Mouse (Mus musculus) MEL (cell line): ENCODE measurements around the gene Hoxb1. TPM values are rescaled to one million over a fixed set of nuclear protein-coding genes. Genes with fewer than 3 reads are reported as not detected.

Experiments used
- DNase-seq: peaks from one replicate; pipeline ENCODE4 v3.0.0; 2011; ENCODE audit warnings: low read depth, low spot score
- H3K27ac ChIP-seq: 2 replicates; pipeline ENCODE4 v1.5.1; 2012; ENCODE audit warnings: low read depth, mild to moderate bottlenecking, control low read depth, low read length, moderate library complexity; ENCODE audit not compliant: control insufficient read depth
- H3K27me3 ChIP-seq, 2 experiments: fragments of 150-350 bp in 1 of 2; sonication (generic) in 1 of 2; 2 replicates each; pipeline ENCODE4 v1.6.1; 2012; ENCODE audit warnings: low read length in 2 of 2, mild to moderate bottlenecking in 2 of 2, improper control_type of control experiment in 1 of 2, moderate library complexity in 1 of 2; ENCODE audit not compliant: insufficient read depth in 2 of 2, control insufficient read depth in 1 of 2
- H3K36me3 ChIP-seq, 2 experiments: 2 replicates each; pipeline ENCODE4 v1.6.1; 2012 to 2014; ENCODE audit warnings: low read length in 2 of 2, improper control_type of control experiment in 1 of 2, inconsistent platforms in 1 of 2, mild to moderate bottlenecking in 1 of 2; ENCODE audit not compliant: insufficient read depth in 2 of 2, control insufficient read depth in 1 of 2
- H3K4me1 ChIP-seq, 2 experiments: fragments of 150-350 bp in 1 of 2; sonication (generic) in 1 of 2; 2 replicates each; pipeline ENCODE4 v1.6.1; 2012; ENCODE audit warnings: low read length in 2 of 2, improper control_type of control experiment in 1 of 2, mild to moderate bottlenecking in 1 of 2; ENCODE audit not compliant: insufficient read depth in 2 of 2, control insufficient read depth in 1 of 2
- H3K4me3 ChIP-seq, 2 experiments: fragments of 150-350 bp in 1 of 2; sonication (generic) in 1 of 2; 2 replicates each; pipeline ENCODE4 v1.5.1; 2012; ENCODE audit warnings: low read depth in 2 of 2, low read length in 2 of 2, mild to moderate bottlenecking in 2 of 2, moderate library complexity in 2 of 2, control low read depth in 1 of 2, improper control_type of control experiment in 1 of 2; ENCODE audit not compliant: control insufficient read depth in 1 of 2, insufficient read depth in 1 of 2
- H3K79me2 ChIP-seq: 2 replicates; pipeline ENCODE4 v1.6.1; 2012; ENCODE audit warnings: mild to moderate bottlenecking, low read length, moderate library complexity; ENCODE audit not compliant: control insufficient read depth, poor library complexity, insufficient read depth
- H3K9ac ChIP-seq: 2 replicates; pipeline ENCODE4 v1.6.1; 2012; ENCODE audit warnings: low read depth, mild to moderate bottlenecking, control low read depth, low read length, moderate library complexity; ENCODE audit not compliant: control insufficient read depth, poor library complexity, severe bottlenecking
- H3K9me3 ChIP-seq: fragments of 150-350 bp; sonication (generic); replicated peaks from 2 replicates; pipeline ENCODE4 v1.6.1; 2012; ENCODE audit warnings: mild to moderate bottlenecking, low read length, improper control_type of control experiment, moderate library complexity; ENCODE audit not compliant: insufficient read depth
- CHD2 ChIP-seq: IDR thresholded peaks from 2 replicates; pipeline ENCODE4 v1.6.1; 2011; ENCODE audit warnings: low read length, improper control_type of control experiment
- CTCF ChIP-seq, 3 experiments: IDR thresholded peaks in 2 of 3; conservative IDR thresholded peaks in 1 of 3; 2 replicates each; pipeline ENCODE4 v1.5.1; 2011 to 2012; ENCODE audit warnings: low read length in 3 of 3, low read depth in 2 of 3, mild to moderate bottlenecking in 2 of 3, improper control_type of control experiment in 1 of 3, inconsistent platforms in 1 of 3, mixed read lengths in 1 of 3, moderate library complexity in 1 of 3; ENCODE audit not compliant: control insufficient read depth in 1 of 3, insufficient read depth in 1 of 3, poor library complexity in 1 of 3, severe bottlenecking in 1 of 3
- ETS1 ChIP-seq: IDR thresholded peaks from 2 replicates; pipeline ENCODE4 v1.6.1; 2012; ENCODE audit warnings: low read depth, mild to moderate bottlenecking, inconsistent platforms, low read length, improper control_type of control experiment, moderate library complexity
- GATA1 ChIP-seq: IDR thresholded peaks from 2 replicates; pipeline ENCODE4 v1.6.1; 2011; ENCODE audit warnings: low read depth, low read length, improper control_type of control experiment
- HCFC1 ChIP-seq: IDR thresholded peaks from 2 replicates; pipeline ENCODE4 v1.6.1; 2012; ENCODE audit warnings: low read depth, mild to moderate bottlenecking, inconsistent platforms, low read length, improper control_type of control experiment, moderate library complexity
- KAT2A ChIP-seq: conservative IDR thresholded peaks from 2 replicates; pipeline ENCODE4 v1.6.1; 2012; ENCODE audit warnings: low read depth, low read length, improper control_type of control experiment, inconsistent platforms
- MEF2A ChIP-seq: IDR thresholded peaks from 2 replicates; pipeline ENCODE4 v1.6.1; 2014; ENCODE audit warnings: low read depth, mild to moderate bottlenecking, inconsistent platforms, low read length, improper control_type of control experiment; ENCODE audit not compliant: poor library complexity, insufficient replicate concordance, severe bottlenecking; ENCODE audit errors: extremely low read depth
- MYB ChIP-seq: IDR thresholded peaks from 2 replicates; pipeline ENCODE4 v1.6.1; 2011; ENCODE audit warnings: mild to moderate bottlenecking, low read depth, low read length, improper control_type of control experiment
- MYC ChIP-seq: IDR thresholded peaks from 2 replicates; pipeline ENCODE4 v1.6.1; 2011; ENCODE audit warnings: low read depth, mild to moderate bottlenecking, low read length, improper control_type of control experiment, moderate library complexity
- POLR2AphosphoS2 ChIP-seq: IDR thresholded peaks from 2 replicates; pipeline ENCODE4 v1.6.1; 2011; ENCODE audit warnings: low read length, improper control_type of control experiment
- POLR2AphosphoS5 ChIP-seq: IDR thresholded peaks from 2 replicates; pipeline ENCODE4 v1.6.1; 2012; ENCODE audit warnings: low read depth, borderline replicate concordance, mild to moderate bottlenecking, inconsistent platforms, low read length, moderate library complexity, mixed read lengths
- RCOR1 ChIP-seq: IDR thresholded peaks from 2 replicates; pipeline ENCODE4 v1.6.1; 2012; ENCODE audit warnings: low read depth, mild to moderate bottlenecking, inconsistent platforms, low read length, improper control_type of control experiment
- SMC3 ChIP-seq: IDR thresholded peaks from 2 replicates; pipeline ENCODE4 v1.6.1; 2011; ENCODE audit warnings: low read depth, low read length, improper control_type of control experiment
- TAL1 ChIP-seq: IDR thresholded peaks from 2 replicates; pipeline ENCODE4 v1.6.1; 2012; ENCODE audit warnings: mild to moderate bottlenecking, inconsistent platforms, low read length, moderate library complexity, mixed read lengths
- TBP ChIP-seq: IDR thresholded peaks from 2 replicates; pipeline ENCODE4 v1.8.0; 2011; ENCODE audit warnings: low read depth, low read length, improper control_type of control experiment
- TCF12 ChIP-seq: IDR thresholded peaks from 2 replicates; pipeline ENCODE4 v1.6.1; 2014; ENCODE audit warnings: low read depth, mild to moderate bottlenecking, inconsistent platforms, low read length, improper control_type of control experiment, moderate library complexity
- UBTF ChIP-seq: IDR thresholded peaks from 2 replicates; pipeline ENCODE4 v1.6.1; 2012; ENCODE audit warnings: low read depth, mild to moderate bottlenecking, inconsistent platforms, low read length, improper control_type of control experiment, moderate library complexity, borderline replicate concordance; ENCODE audit not compliant: insufficient read depth
- USF1 ChIP-seq: IDR thresholded peaks from 2 replicates; pipeline ENCODE4 v1.6.1; 2014; ENCODE audit warnings: low read depth, mild to moderate bottlenecking, inconsistent platforms, low read length, improper control_type of control experiment, moderate library complexity
- ZC3H11A ChIP-seq: IDR thresholded peaks from 2 replicates; pipeline ENCODE4 v1.6.1; 2012; ENCODE audit warnings: low read depth, mild to moderate bottlenecking, inconsistent platforms, low read length, improper control_type of control experiment
- ZKSCAN1 ChIP-seq: IDR thresholded peaks from 2 replicates; pipeline ENCODE4 v1.6.1; 2012; ENCODE audit warnings: low read depth, mild to moderate bottlenecking, inconsistent platforms, low read length, improper control_type of control experiment, moderate library complexity
- polyA plus RNA-seq, 2 experiments: library from polyadenylated mRNA; stranded (reverse) in 1 of 2; unstranded in 1 of 2; fragments of >175 nt in 1 of 2; fragments of >200 nt in 1 of 2; gene quantifications; 2 replicates each; pipeline versions ENCODE4 v1.2.1 to v1.2.4; 2012; ENCODE audit warnings: low replicate concordance in 2 of 2, low read depth in 1 of 2; ENCODE audit not compliant: insufficient read length in 2 of 2, insufficient read depth in 1 of 2, missing spikeins in 1 of 2
- total RNA-seq: library from RNA; depleted of rRNA; stranded (reverse); fragments of 300-350 nt; gene quantifications from 2 replicates; pipeline ENCODE4 v1.2.3, GENCODE M21; 2012

Gene Hoxb1
- total and polyA plus RNA-seq, 3 experiments: not detected

GRCm38 (mm10) chr11:96319910-96320309 is 45.6 kb upstream of the Hoxb1 start:
- Histone ChIP-seq H3K9me3 (no peaks in the 10 kb centered on the region), H3K79me2 (no peaks in the 10 kb centered on the region), H3K9ac (no peak overlapping the region), H3K27ac (no peak overlapping the region), H3K27me3 (peaks cover 3 to 5% of the 10 kb centered on the region in 2 experiments; a peak in 3 of 4 replicates), H3K4me3 (no peak overlapping the region), H3K4me1 (no peaks in the 10 kb centered on the region), H3K36me3 (no peaks in the 10 kb centered on the region)
- no peak for DNase-seq
- no peak for TF ChIP-seq ZC3H11A
- TF ChIP-seq POLR2AphosphoS2: no peak
- no peak for TF ChIP-seq CHD2
- no peak for TF ChIP-seq GATA1
- no peak for TF ChIP-seq HCFC1
- TF ChIP-seq SMC3: no peak
- no peak for TF ChIP-seq ETS1
- no peak for TF ChIP-seq POLR2AphosphoS5
- TF ChIP-seq MEF2A: no peak
- TF ChIP-seq RCOR1: no peak

GRCm38 (mm10) chr11:96320688-96321087 is 44.9 kb upstream of the Hoxb1 start:
- Histone ChIP-seq H3K27ac (no peak overlapping the region), H3K4me1 (no peaks in the 10 kb centered on the region), H3K9ac (no peak overlapping the region), H3K4me3 (no peak overlapping the region), H3K79me2 (no peaks in the 10 kb centered on the region), H3K36me3 (no peaks in the 10 kb centered on the region), H3K9me3 (no peaks in the 10 kb centered on the region), H3K27me3 (peaks cover 3 to 5% of the 10 kb centered on the region in 2 experiments; a peak in 3 of 4 replicates)
- DNase-seq: no peak
- TF ChIP-seq MYC (no peak), MEF2A (no peak), HCFC1 (no peak), TCF12 (no peak), ETS1 (no peak), GATA1 (no peak), TBP (no peak), TAL1 (no peak), CTCF (IDR thresholded peaks at IDR 0.05 in 2 of 3, conservative IDR thresholded peaks at IDR 0.05 in 1 of 3; ENCODE audit: control insufficient read depth in 1 of 3, insufficient read depth in 1 of 3, low read depth in 2 of 3, low read length in 3 of 3, poor library complexity in 1 of 3, severe bottlenecking in 1 of 3) (no peak), KAT2A (no peak), USF1 (no peak), UBTF (no peak), POLR2AphosphoS5 (no peak), ZKSCAN1 (no peak), CHD2 (no peak), SMC3 (no peak), MYB (no peak)
